Mouse (Mus musculus) stomach, embryonic 15.5 days (tissue): ENCODE data around the gene Iqgap1. TPM values are rescaled to one million over a fixed set of nuclear protein-coding genes. Genes with fewer than 3 reads are reported as not detected.

Experiments used
- ATAC-seq: fragments of 200-750 bp; cut with Nextera tagmentation; 2 replicates; pipeline ENCODE4 v1.8.0; 2017; ENCODE audit warnings: low read depth, moderate number of reproducible peaks, moderate TSS enrichment; ENCODE audit not compliant: insufficient read depth, low FRiP score
- H3K27ac ChIP-seq: fragments of 300-500 bp; sonication (generic); 2 replicates; pipeline ENCODE4 v1.5.1; 2015; ENCODE audit warnings: mild to moderate bottlenecking, inconsistent platforms
- H3K27me3 ChIP-seq: fragments of 300-500 bp; sonication (generic); replicated peaks from 2 replicates; pipeline ENCODE4 v1.6.1; 2015; ENCODE audit warnings: inconsistent platforms
- H3K36me3 ChIP-seq: fragments of 300-500 bp; sonication (generic); 2 replicates; pipeline ENCODE4 v1.6.1; 2015; ENCODE audit warnings: inconsistent platforms
- H3K4me1 ChIP-seq: fragments of 300-500 bp; sonication (generic); 2 replicates; pipeline ENCODE4 v1.6.1; 2015; ENCODE audit warnings: inconsistent platforms
- H3K4me2 ChIP-seq: fragments of 300-500 bp; sonication (generic); 2 replicates; pipeline ENCODE4 v1.6.1; 2015; ENCODE audit warnings: mild to moderate bottlenecking, inconsistent platforms
- H3K4me3 ChIP-seq: fragments of 300-500 bp; sonication (generic); replicated peaks from 2 replicates; pipeline ENCODE4 v1.5.1; 2015; ENCODE audit warnings: inconsistent platforms
- H3K9ac ChIP-seq: fragments of 300-500 bp; sonication (generic); 2 replicates; pipeline ENCODE4 v1.6.1; 2015; ENCODE audit warnings: inconsistent platforms
- H3K9me3 ChIP-seq: fragments of 300-500 bp; sonication (generic); 2 replicates; pipeline ENCODE4 v1.6.1; 2016; ENCODE audit warnings: inconsistent platforms
- WGBS: fragments of 180-500 bp; shearing (Covaris S2); methylation state at CpG from one replicate; pipeline ENCODE4 v1.1.7; 2015; 5-methylcytosine and 5-hydroxymethylcytosine counted together
- polyA plus RNA-seq: library from polyadenylated mRNA; unstranded; fragments of >200 nt; fragmentation: Nextera tagmentation; extraction: Ambion mirVana; gene quantifications from 2 replicates; pipeline ENCODE4 v1.2.1, GENCODE M21; 2015

Iqgap1 gene
- polyA plus RNA-seq, 1 experiment from 2014 or later, result 84.2 TPM

DNA sequence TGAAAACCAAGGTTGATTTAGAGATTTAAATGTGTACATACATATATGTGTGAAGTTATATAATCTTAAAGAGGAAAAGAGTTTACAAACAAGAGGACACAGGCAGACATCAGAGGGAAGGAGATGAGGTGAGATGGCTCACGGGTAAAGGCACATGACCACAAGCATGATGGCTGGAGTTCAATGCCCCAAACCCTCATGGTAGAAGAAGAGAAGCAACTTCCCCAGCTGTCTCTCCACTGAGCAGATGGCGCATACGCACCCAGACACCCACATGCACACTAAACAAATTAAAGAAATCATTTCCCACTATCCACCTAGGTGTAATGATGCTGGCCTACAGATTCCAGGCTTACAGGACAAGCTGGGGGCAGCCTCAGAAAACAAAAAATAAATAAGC lies 49.7 kb downstream of the Iqgap1 start:
- no peak for ATAC-seq
- 86% methylated on average over 3 of the region's 3 CpGs for WGBS
- H3K4me1 ChIP-seq, result 0 out of 2 replicates have a peak, but pooled peaks cover 4% of the 10 kb centered on the region

DNA sequence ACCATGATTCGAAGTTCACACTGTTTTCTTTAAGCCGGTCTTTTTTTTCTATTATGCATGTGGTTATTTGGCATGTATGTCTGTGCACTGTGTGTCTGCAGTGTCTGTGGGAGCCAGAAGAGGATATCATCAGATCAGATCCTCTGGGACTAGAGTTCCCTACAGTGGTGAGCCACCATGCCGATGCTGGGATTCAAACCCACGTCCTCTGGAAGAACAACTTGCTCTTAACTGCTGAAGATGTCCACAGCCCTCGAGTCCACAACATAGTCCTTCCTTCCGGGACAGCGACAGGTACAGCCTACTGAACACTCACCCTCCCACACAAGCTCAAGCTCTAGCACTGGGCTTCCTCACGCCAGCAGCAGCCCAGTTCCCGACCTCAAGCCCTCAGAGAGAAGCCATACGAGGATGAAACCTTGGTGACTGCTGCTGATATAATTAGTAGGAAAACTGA lies 50.3 kb downstream of the Iqgap1 start:
- no peaks in the 10 kb centered on the region for H3K27me3 ChIP-seq
- H3K9ac ChIP-seq, result no peak overlapping the region
- H3K36me3 ChIP-seq, result no peaks in the 10 kb centered on the region
- H3K4me2 ChIP-seq, result no peak overlapping the region
- H3K4me3 ChIP-seq, result no peak overlapping the region
- no peak overlapping the region for H3K27ac ChIP-seq
- ATAC-seq, result no peak
- 81% methylated on average over 10 of the region's 10 CpGs for WGBS
- no peaks in the 10 kb centered on the region for H3K9me3 ChIP-seq
- peaks cover 9% of the 10 kb centered on the region; the same call in 1 of the 2 replicates for H3K4me1 ChIP-seq

More for the DNA sequence above, 49.7 kb downstream of the Iqgap1 start:
- H3K4me2 ChIP-seq, result no peak overlapping the region
- H3K4me3 ChIP-seq, result no peak overlapping the region
- H3K9me3 ChIP-seq, result no peaks in the 10 kb centered on the region
- no peaks in the 10 kb centered on the region for H3K27me3 ChIP-seq
- H3K9ac ChIP-seq, result no peak overlapping the region
- no peak overlapping the region for H3K27ac ChIP-seq
- no peaks in the 10 kb centered on the region for H3K36me3 ChIP-seq

DNA sequence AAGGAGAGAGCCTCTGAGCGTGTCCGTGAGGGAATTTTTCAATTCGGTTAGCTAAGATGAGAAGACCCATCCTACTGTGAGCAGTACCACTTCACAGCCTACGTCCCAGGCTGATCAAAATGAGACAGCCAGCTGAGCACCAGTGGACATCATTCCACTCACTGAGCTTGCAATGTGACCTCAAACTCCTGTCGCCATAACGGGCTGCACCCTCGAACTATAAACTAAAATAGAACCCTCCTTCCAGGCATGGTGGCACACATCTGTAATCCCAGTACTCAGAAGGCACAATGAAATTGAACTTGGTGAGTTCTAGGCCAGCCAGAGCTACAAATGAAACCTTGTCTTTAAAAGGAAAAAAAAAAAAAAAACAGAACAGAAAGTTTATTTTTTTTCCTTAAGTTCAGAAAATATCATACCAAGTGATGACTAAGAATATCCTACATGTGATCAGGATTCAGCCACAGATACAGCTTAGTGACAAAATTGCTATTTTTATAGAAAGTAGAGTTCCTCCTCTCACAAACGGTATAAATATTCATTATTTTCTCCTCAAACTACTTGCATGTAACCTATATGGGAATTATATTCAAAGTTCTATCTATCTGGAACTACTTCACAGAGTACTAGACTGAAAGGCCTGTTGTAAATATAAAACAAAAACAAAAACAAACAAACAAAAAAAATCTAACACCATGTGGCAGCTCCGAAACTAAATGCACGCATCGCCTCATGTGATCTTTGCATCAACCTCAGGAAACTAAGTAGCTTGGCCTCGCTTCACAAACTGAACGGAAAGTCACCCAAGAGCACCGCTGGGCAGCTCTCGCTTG lies 50.9 kb downstream of the Iqgap1 start:
- peak overlapping the region; percentile 44; the same call in 1 of the 2 replicates for H3K27ac ChIP-seq
- no peak overlapping the region for H3K9ac ChIP-seq
- H3K9me3 ChIP-seq, result no peaks in the 10 kb centered on the region
- peaks cover 9% of the 10 kb centered on the region; the same call in 1 of the 2 replicates for H3K4me1 ChIP-seq
- no peak for ATAC-seq
- 90% methylated on average over 15 of the region's 15 CpGs for WGBS
- no peaks in the 10 kb centered on the region for H3K36me3 ChIP-seq
- H3K27me3 ChIP-seq, result no peaks in the 10 kb centered on the region
- no peak overlapping the region for H3K4me3 ChIP-seq
- no peak overlapping the region for H3K4me2 ChIP-seq

DNA sequence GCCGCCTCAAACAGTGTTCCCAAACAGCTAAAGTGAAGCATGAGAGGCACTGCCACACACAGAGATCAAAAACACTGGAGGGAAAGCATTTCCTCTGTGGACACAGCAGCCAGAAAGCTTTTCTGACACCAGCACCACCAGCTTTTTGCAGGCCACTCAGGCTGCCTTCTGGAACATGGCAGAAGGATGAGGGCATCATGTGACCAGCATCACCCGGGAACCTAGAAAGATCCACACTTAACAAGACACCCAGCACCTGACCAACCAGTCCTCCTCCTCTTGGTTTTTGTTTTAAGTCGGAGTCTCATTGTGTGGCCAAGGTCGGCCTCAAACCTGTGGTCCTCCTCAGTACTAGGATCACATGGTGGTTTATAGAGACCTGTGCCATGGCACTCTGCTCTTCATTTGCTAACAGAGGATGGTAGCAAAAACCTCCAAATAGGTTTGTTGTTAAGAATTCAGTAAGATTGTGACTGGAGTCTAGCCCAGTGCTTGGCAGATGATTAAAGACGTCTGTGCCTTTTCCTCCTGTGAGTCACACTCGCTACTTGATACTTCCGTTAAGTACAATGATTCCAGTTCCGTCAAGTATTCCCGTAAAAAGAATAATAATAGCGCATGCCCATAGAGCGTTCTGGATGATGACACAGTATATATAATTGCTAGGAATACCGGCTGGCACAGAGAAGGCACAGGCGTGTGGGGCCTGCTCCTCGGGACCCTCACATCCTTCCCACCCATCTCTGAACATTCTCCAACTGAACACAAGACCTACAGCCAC lies 51.8 kb downstream of the Iqgap1 start:
- Histone ChIP-seq H3K27me3 (no peaks in the 10 kb centered on the region), H3K9me3 (no peaks in the 10 kb centered on the region), H3K4me2 (no peak overlapping the region), H3K36me3 (no peaks in the 10 kb centered on the region), H3K27ac (peak overlapping the region; percentile 55; the same call in 1 of the 2 replicates), H3K9ac (no peak overlapping the region), H3K4me1 (peaks cover 9% of the 10 kb centered on the region; the same call in 1 of the 2 replicates), H3K4me3 (no peak overlapping the region)
- no peak for ATAC-seq
- 62% methylated on average over 14 of the region's 14 CpGs for WGBS

DNA sequence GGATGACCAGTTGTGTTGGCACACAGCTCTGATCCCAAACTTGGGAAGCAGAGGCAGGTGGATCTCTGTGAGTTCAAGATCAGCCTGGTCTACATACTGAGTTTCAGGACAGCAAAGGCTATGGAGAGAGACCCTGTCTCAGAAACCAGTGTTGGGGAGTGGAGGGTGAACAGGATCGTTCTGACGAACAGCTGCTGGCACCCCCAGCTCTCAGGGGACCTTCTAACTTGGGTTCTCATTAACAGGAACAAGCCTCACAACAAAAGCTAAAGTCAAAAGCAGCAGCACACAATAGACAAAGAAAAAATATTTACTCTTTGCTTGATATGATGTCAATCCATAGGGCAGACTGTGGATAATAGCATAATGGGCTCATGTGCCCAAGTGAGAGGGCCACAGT lies 55.3 kb downstream of the Iqgap1 start:
- no peak for ATAC-seq
- Histone ChIP-seq H3K9ac (no peak overlapping the region), H3K27ac (no peak overlapping the region)

DNA sequence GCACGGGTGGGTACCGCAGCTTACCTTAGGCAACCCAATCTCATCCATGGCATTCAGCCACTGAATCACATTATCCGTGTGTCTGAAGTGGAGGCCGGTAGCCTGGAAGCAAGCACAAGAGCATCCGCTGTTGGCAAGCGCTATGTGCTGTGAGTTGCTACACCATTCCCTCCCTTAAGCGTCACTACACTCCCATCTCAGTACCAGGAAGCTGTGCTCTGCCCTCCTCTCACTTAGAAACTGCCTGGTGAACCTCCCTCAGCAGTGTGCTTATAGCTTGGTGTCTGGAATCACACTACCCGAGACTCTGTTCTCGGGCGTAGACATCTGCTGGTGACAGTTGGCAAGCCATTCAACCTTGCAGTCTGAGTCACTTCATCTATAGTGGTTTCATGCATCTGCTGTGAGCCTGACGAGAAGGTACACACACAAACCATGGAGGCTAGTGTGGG lies 58.9 kb downstream of the Iqgap1 start:
- 90% methylated on average over 11 of the region's 11 CpGs for WGBS
- Histone ChIP-seq H3K27ac (no peak overlapping the region), H3K9me3 (no peaks in the 10 kb centered on the region), H3K9ac (no peak overlapping the region), H3K27me3 (no peaks in the 10 kb centered on the region), H3K4me2 (no peak overlapping the region), H3K4me1 (peaks cover 12% of the 10 kb centered on the region), H3K4me3 (no peak overlapping the region), H3K36me3 (peaks cover 13% of the 10 kb centered on the region)
- ATAC-seq, result no peak

More for the DNA sequence above, 55.3 kb downstream of the Iqgap1 start:
- no peak overlapping the region for H3K4me2 ChIP-seq
- no peak overlapping the region for H3K4me3 ChIP-seq
- peaks cover 9% of the 10 kb centered on the region; the same call in 1 of the 2 replicates for H3K36me3 ChIP-seq
- H3K27me3 ChIP-seq, result no peaks in the 10 kb centered on the region
- no peaks in the 10 kb centered on the region for H3K9me3 ChIP-seq
- peaks cover 9% of the 10 kb centered on the region for H3K4me1 ChIP-seq
- 71% methylated on average over 2 of the region's 2 CpGs for WGBS

DNA sequence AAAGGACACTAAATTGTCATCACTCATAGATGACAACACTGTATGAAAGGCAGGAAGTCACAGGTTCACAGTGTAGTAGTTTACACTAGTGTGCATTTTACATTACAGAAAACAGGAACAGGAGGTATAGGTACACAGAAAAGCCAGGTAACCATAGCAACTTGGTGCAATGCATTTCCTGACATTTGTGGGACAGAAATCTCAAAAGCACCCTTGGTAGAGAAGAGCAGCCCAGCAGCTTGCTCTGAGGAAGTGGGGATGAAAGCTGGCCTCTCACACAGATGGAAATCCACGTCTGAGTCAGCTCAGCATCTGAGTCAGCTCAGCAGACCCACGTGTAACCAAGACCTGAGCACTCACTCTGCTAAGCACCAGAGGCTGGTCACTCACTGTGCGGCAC lies 59.7 kb downstream of the Iqgap1 start:
- H3K9ac ChIP-seq, result no peak overlapping the region
- H3K9me3 ChIP-seq, result no peaks in the 10 kb centered on the region
- H3K4me2 ChIP-seq, result no peak overlapping the region
- 65% methylated on average over 3 of the region's 3 CpGs for WGBS
- peaks cover 12% of the 10 kb centered on the region for H3K4me1 ChIP-seq
- H3K4me3 ChIP-seq, result no peak overlapping the region
- no peak for ATAC-seq
- H3K36me3 ChIP-seq, result peaks cover 13% of the 10 kb centered on the region
- no peak overlapping the region for H3K27ac ChIP-seq
- H3K27me3 ChIP-seq, result no peaks in the 10 kb centered on the region

DNA sequence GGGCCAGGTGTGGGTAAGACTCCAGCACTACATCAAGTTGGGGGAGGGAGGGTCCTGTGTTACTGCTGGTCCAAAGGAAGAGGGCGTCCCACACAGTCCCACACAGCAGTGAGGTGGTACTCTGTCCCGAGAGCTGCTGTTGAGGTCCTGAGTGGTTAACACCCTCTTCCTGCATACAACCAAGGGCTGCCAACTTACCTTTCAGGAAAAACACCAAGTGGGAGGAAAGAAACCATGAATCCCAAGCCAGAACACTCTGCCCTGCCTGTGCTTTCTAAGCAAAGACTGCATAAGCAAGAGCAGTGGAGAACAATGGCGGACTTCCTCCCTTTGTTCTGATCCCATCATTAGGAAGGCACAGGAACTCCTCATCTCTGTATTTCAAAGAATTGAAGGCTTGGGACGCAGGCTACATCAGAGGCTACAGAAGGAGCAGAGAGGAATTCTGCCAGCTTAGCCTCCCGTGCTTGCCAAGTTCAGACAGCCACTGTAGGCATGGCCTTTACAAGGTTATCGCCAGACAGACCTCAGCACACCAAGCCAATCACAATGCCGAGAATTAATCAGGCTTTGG lies 61.8 kb downstream of the Iqgap1 start:
- Histone ChIP-seq H3K4me3 (no peak overlapping the region), H3K9ac (no peak overlapping the region), H3K36me3 (peaks cover 21% of the 10 kb centered on the region), H3K4me1 (peaks cover 6% of the 10 kb centered on the region; the same call in 1 of the 2 replicates), H3K27ac (peak overlapping the region; percentile 32), H3K9me3 (no peaks in the 10 kb centered on the region), H3K27me3 (no peaks in the 10 kb centered on the region), H3K4me2 (no peak overlapping the region)
- 74% methylated on average over 7 of the region's 7 CpGs for WGBS
- no peak for ATAC-seq

DNA sequence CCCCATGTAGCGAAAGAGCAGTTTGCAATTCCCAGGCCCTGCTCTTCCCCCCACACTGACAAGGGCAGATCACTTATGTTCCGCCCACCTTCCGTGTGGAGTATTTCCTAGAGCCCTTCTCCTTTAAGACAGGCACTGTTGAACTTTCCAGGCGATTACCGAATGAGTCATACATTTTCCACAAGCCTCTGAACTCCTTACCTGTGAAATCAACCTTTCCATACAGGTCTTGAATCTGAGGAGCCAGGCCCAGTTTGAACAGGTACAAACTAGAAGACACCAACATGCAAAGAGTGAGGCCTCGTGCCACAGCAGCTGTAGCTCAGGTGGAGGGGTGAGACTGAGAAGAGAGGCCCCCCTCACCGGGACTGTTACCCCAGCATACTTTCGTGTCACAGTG lies 63.5 kb downstream of the Iqgap1 start:
- H3K27me3 ChIP-seq, result no peaks in the 10 kb centered on the region
- 0 out of 2 replicates have a peak, but pooled peaks cover 2% of the 10 kb centered on the region for H3K4me1 ChIP-seq
- no peak overlapping the region for H3K9ac ChIP-seq
- peak; percentile 83 for ATAC-seq
- 76% methylated on average over 8 of the region's 8 CpGs for WGBS
- peaks cover 27% of the 10 kb centered on the region for H3K36me3 ChIP-seq
- no peak overlapping the region for H3K4me3 ChIP-seq
- H3K27ac ChIP-seq, result peak overlapping the region; percentile 73
- H3K4me2 ChIP-seq, result no peak overlapping the region
- no peaks in the 10 kb centered on the region for H3K9me3 ChIP-seq

DNA sequence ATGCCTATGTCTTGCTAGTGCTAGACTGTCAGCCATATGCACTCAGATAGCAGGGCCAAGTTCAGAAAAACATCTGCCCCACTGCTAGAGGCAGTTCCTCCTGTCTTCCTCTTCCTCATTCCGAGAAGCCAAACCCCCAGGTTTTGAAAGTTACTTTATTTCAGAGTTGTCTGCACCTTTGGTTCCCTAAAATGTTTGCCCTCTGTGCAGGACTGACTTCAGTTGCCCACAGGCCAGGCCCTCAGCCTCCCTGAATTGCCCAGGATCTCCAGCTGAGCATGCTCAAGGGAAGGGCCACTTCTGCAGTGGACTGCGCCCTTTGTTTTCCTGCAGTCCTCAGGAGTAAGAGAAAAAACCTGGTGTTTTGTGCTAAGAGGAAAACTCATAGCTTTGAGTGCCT lies 71.7 kb downstream of the Iqgap1 start:
- H3K27ac ChIP-seq, result no peak overlapping the region
- WGBS, result 90% methylated on average over 2 of the region's 2 CpGs
- no peaks in the 10 kb centered on the region for H3K9me3 ChIP-seq
- peaks cover 48% of the 10 kb centered on the region for H3K36me3 ChIP-seq
- H3K4me1 ChIP-seq, result no peaks in the 10 kb centered on the region
- H3K4me2 ChIP-seq, result no peak overlapping the region
- no peaks in the 10 kb centered on the region for H3K27me3 ChIP-seq
- H3K9ac ChIP-seq, result no peak overlapping the region
- H3K4me3 ChIP-seq, result no peak overlapping the region
- ATAC-seq, result no peak

DNA sequence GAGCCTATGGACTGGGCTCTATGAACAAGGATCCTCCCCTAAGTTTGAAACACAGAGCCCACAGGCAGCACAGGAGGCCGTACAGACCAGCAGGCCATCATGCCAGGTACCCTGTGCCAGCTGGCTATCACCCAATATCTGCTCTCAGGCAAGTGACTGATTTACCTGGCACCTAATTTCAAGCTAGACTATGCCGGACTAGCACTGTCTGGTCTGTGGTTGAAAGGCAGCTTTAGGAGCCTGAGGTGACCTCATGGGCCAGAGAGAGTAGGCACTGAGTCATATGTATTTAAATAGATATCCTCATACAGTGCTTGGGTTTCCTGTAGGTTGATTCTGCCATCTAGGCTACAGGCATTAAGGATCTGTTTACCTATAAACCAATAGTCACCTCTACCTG lies 72.2 kb downstream of the Iqgap1 start:
- Histone ChIP-seq H3K9me3 (no peaks in the 10 kb centered on the region), H3K27ac (no peak overlapping the region), H3K4me3 (no peak overlapping the region), H3K36me3 (peaks cover 49% of the 10 kb centered on the region), H3K27me3 (no peaks in the 10 kb centered on the region), H3K4me1 (no peaks in the 10 kb centered on the region), H3K9ac (no peak overlapping the region), H3K4me2 (no peak overlapping the region)
- 83% methylated on average over 2 of the region's 2 CpGs for WGBS
- ATAC-seq, result no peak
